Mouse (Mus musculus) neural tube, embryonic 11.5 days (tissue): ENCODE results near the gene Krtap15. TPM values are rescaled to one million over a fixed set of nuclear protein-coding genes. Genes with fewer than 3 reads are reported as not detected.

ENCODE experiments used
- ATAC-seq: fragments of 200-750 bp; cut with Nextera tagmentation; 2 replicates; pipeline ENCODE4 v1.8.0; 2017; ENCODE audit warnings: moderate number of reproducible peaks, mild to moderate bottlenecking, moderate TSS enrichment, moderate library complexity; ENCODE audit not compliant: insufficient read depth, low FRiP score, low TSS enrichment
- DNase-seq: peaks from one replicate; pipeline ENCODE4 v3.0.0-alpha.2; 2015; ENCODE audit warnings: low spot score
- H3K27ac ChIP-seq: fragments of 300-500 bp; sonication (generic); 2 replicates; pipeline ENCODE4 v1.5.1; 2014; ENCODE audit warnings: low read depth, mild to moderate bottlenecking, low read length
- H3K27me3 ChIP-seq: fragments of 300-500 bp; sonication (generic); 2 replicates; pipeline ENCODE4 v1.6.1; 2014; ENCODE audit warnings: mild to moderate bottlenecking, low read length, mixed read lengths; ENCODE audit not compliant: control insufficient read depth, insufficient read depth
- H3K36me3 ChIP-seq: fragments of 300-500 bp; sonication (generic); 2 replicates; pipeline ENCODE4 v1.6.1; 2014; ENCODE audit warnings: mild to moderate bottlenecking, low read length, moderate library complexity, mixed read lengths; ENCODE audit not compliant: control insufficient read depth, insufficient read depth
- H3K4me1 ChIP-seq: fragments of 300-500 bp; sonication (generic); 2 replicates; pipeline ENCODE4 v1.6.1; 2014; ENCODE audit warnings: low read length, mixed read lengths; ENCODE audit not compliant: control insufficient read depth, insufficient read depth
- H3K4me2 ChIP-seq: fragments of 300-500 bp; sonication (generic); 2 replicates; pipeline ENCODE4 v1.6.1; 2014; ENCODE audit warnings: low read depth, mild to moderate bottlenecking, moderate library complexity
- H3K4me3 ChIP-seq: fragments of 300-500 bp; sonication (generic); 2 replicates; pipeline ENCODE4 v1.5.1; 2014; ENCODE audit warnings: low read depth, low read length
- H3K9ac ChIP-seq: fragments of 300-500 bp; sonication (generic); 2 replicates; pipeline ENCODE4 v1.6.1; 2014; ENCODE audit warnings: mild to moderate bottlenecking, low read length
- H3K9me3 ChIP-seq: fragments of 300-500 bp; sonication (generic); 2 replicates; pipeline ENCODE4 v1.6.1; 2016; ENCODE audit warnings: low read length; ENCODE audit not compliant: control insufficient read depth
- WGBS: fragments of 180-500 bp; shearing (Covaris S2); extraction: QIAGEN DNeasy Blood & Tissue Kit; methylation state at CpG from one replicate; pipeline ENCODE4 v1.1.7; 2014; 5-methylcytosine and 5-hydroxymethylcytosine counted together
- polyA plus RNA-seq: library from polyadenylated mRNA; unstranded; fragments of >200 nt; fragmentation: Nextera tagmentation; extraction: Ambion mirVana; gene quantifications from 2 replicates; pipeline ENCODE4 v1.2.1, GENCODE M21; 2014

Gene Krtap15
- not detected in 2 replicates for polyA plus RNA-seq

- WGBS: 94% methylated on average over 3 of the region's 3 CpGs
These were observed at the start of gene Krtap15 for GRCm38 (mm10) chr16:88820066-88820465. Krtap15 (plus strand) TSS chr16:88820215.

GRCm38 (mm10) chr16:88774106-88774505 is 45.9 kb upstream of the Krtap15 start, which contains the start of gene 2310057N15Rik:
2310057N15Rik (minus strand) TSS chr16:88774206.
- 86% methylated on average over 2 of the region's 2 CpGs for WGBS
- no peaks in the 10 kb centered on the region for H3K27me3 ChIP-seq
- no peak within 1 kb of the TSS for H3K27ac ChIP-seq
- no peaks in the 10 kb centered on the region for H3K9me3 ChIP-seq
- no peak within 1 kb of the TSS for H3K9ac ChIP-seq
- DNase-seq (no peak), ATAC-seq (no peak)
- no peaks in the 10 kb centered on the region for H3K4me1 ChIP-seq
- no peak within 1 kb of the TSS for H3K4me3 ChIP-seq
- no peaks in the 10 kb centered on the region for H3K36me3 ChIP-seq
- no peak within 1 kb of the TSS for H3K4me2 ChIP-seq

More at GRCm38 (mm10) chr16:88820066-88820465, at the start of gene Krtap15:
- Histone ChIP-seq H3K27me3 (no peaks in the 10 kb centered on the region), H3K4me1 (no peaks in the 10 kb centered on the region), H3K4me3 (no peak within 1 kb of the TSS), H3K9ac (no peak within 1 kb of the TSS), H3K9me3 (no peaks in the 10 kb centered on the region), H3K4me2 (no peak within 1 kb of the TSS), H3K36me3 (no peaks in the 10 kb centered on the region), H3K27ac (no peak within 1 kb of the TSS)
- no peak for ATAC-seq
- DNase-seq: no peak

- Histone ChIP-seq H3K4me1 (no peaks in the 10 kb centered on the region), H3K27me3 (no peaks in the 10 kb centered on the region), H3K9me3 (no peaks in the 10 kb centered on the region), H3K36me3 (no peaks in the 10 kb centered on the region), H3K4me2 (no peak within 1 kb of the TSS), H3K9ac (no peak within 1 kb of the TSS), H3K27ac (no peak within 1 kb of the TSS), H3K4me3 (no peak within 1 kb of the TSS)
- DNase-seq (no peak), ATAC-seq (no peak)
- WGBS: 89% methylated on average over 5 of the region's 6 CpGs
These were observed 42.4 kb upstream of the Krtap15 start, which contains the start of gene Gm5965 for GRCm38 (mm10) chr16:88777596-88777995. Gm5965 (plus strand) TSS chr16:88777896.

- Histone ChIP-seq H3K9ac (no peak overlapping the region), H3K4me3 (no peak overlapping the region), H3K27me3 (no peaks in the 10 kb centered on the region), H3K36me3 (no peaks in the 10 kb centered on the region), H3K4me2 (no peak overlapping the region), H3K9me3 (no peaks in the 10 kb centered on the region), H3K4me1 (no peaks in the 10 kb centered on the region), H3K27ac (no peak overlapping the region)
- ATAC-seq: no peak
- WGBS: 88% methylated on average over 2 of the region's 2 CpGs
- DNase-seq: no peak
These were observed 33.2 kb upstream of the Krtap15 start for GRCm38 (mm10) chr16:88786786-88787185.

- Histone ChIP-seq H3K4me3 (no peak within 1 kb of the TSS), H3K36me3 (no peaks in the 10 kb centered on the region), H3K27ac (no peak within 1 kb of the TSS), H3K9me3 (no peaks in the 10 kb centered on the region), H3K27me3 (no peaks in the 10 kb centered on the region), H3K4me1 (no peaks in the 10 kb centered on the region), H3K4me2 (no peak within 1 kb of the TSS), H3K9ac (no peak within 1 kb of the TSS)
- ATAC-seq: no peak
- no peak for DNase-seq
- 85% methylated on average over 2 of the region's 2 CpGs for WGBS
These were observed 8.2 kb upstream of the Krtap15 start, which contains the start of gene Gm20741 for GRCm38 (mm10) chr16:88811827-88812226. Gm20741 (minus strand) TSS chr16:88812220.

- H3K36me3 ChIP-seq: no peaks in the 10 kb centered on the region
- H3K27ac ChIP-seq: no peak overlapping the region
- H3K4me2 ChIP-seq: no peak overlapping the region
- H3K4me1 ChIP-seq: no peaks in the 10 kb centered on the region
- no peak overlapping the region for H3K9ac ChIP-seq
- no peaks in the 10 kb centered on the region for H3K27me3 ChIP-seq
- H3K4me3 ChIP-seq: no peak overlapping the region
- no peaks in the 10 kb centered on the region for H3K9me3 ChIP-seq
- no peak for DNase-seq
- 75% methylated on average over 3 of the region's 3 CpGs for WGBS
- ATAC-seq: peak; percentile 45; the same call in 1 of the 2 replicates
These were observed 3.7 kb downstream of the Krtap15 start for GRCm38 (mm10) chr16:88823736-88824135.

- Histone ChIP-seq H3K36me3 (no peaks in the 10 kb centered on the region), H3K9me3 (no peaks in the 10 kb centered on the region), H3K27me3 (no peaks in the 10 kb centered on the region), H3K27ac (no peak within 1 kb of the TSS), H3K4me2 (no peak within 1 kb of the TSS), H3K9ac (no peak within 1 kb of the TSS), H3K4me1 (no peaks in the 10 kb centered on the region), H3K4me3 (no peak within 1 kb of the TSS)
- WGBS: 73% methylated on average over 9 of the region's 9 CpGs
- no peak for ATAC-seq
- DNase-seq: no peak
These were observed 6.2 kb downstream of the Krtap15 start, which contains the start of gene Krtap14 for GRCm38 (mm10) chr16:88826095-88826652. Krtap14 (minus strand) TSS chr16:88826145.

- Histone ChIP-seq H3K4me1 (no peaks in the 10 kb centered on the region), H3K4me3 (no peak overlapping the region), H3K4me2 (no peak overlapping the region), H3K27me3 (no peaks in the 10 kb centered on the region), H3K27ac (no peak overlapping the region), H3K36me3 (no peaks in the 10 kb centered on the region), H3K9me3 (no peaks in the 10 kb centered on the region), H3K9ac (no peak overlapping the region)
- 24% methylated on average over 3 of the region's 3 CpGs for WGBS
- ATAC-seq (peak; percentile 56), DNase-seq (peak; percentile 14)
These were observed 7.0 kb downstream of the Krtap15 start for GRCm38 (mm10) chr16:88826978-88827377.

- no peaks in the 10 kb centered on the region for H3K27me3 ChIP-seq
- no peak overlapping the region for H3K4me2 ChIP-seq
- 92% methylated on average over 1 of the region's 1 CpGs for WGBS
- H3K4me3 ChIP-seq: no peak overlapping the region
- ATAC-seq (no peak), DNase-seq (no peak)
- H3K4me1 ChIP-seq: no peaks in the 10 kb centered on the region
- H3K36me3 ChIP-seq: no peaks in the 10 kb centered on the region
- H3K27ac ChIP-seq: no peak overlapping the region
- H3K9me3 ChIP-seq: no peaks in the 10 kb centered on the region
- no peak overlapping the region for H3K9ac ChIP-seq
These were observed 27.3 kb downstream of the Krtap15 start for GRCm38 (mm10) chr16:88847363-88847762.
